Mouse (Mus musculus) left cerebral cortex, adult 18-20 months (tissue): ENCODE measurements around the gene Sucla2. TPM values are rescaled to one million over a fixed set of nuclear protein-coding genes. Genes with fewer than 3 reads are reported as not detected.

Experiments
- DNase-seq, 2 experiments: peaks; one replicate each; pipeline ENCODE4 v3.0.0; 2021 to 2022; ENCODE audit warnings: low spot score in 2 of 2, mixed read lengths in 1 of 2
- long read RNA-seq, 2 experiments: library from polyadenylated mRNA; stranded (forward); transcript quantifications; one replicate each; pipeline ENCODE4 v2.0.0; 2021
- total RNA-seq, 2 experiments: library from RNA; stranded (reverse); gene quantifications; 2 replicates each; pipeline ENCODE4 v1.2.3; 2021

Sucla2 gene
- total RNA-seq: 100 to 1,000 TPM; 150 to 160 TPM
- long read RNA-seq, experiment 1, transcript Sucla2-203 (11 exons, 2,229 nt): major isoform, 206 of 231 reads
- long read RNA-seq, experiment 1, partial matches to known transcripts: 5 of 231 reads
- long read RNA-seq, experiment 1, other reads (novel, unspliced or antisense): 19 of 231 reads
- long read RNA-seq, experiment 2, transcript Sucla2-203 (11 exons, 2,229 nt): major isoform, 234 of 251 reads
- long read RNA-seq, experiment 2, partial matches to known transcripts: 7 of 251 reads
- long read RNA-seq, experiment 2, other reads (novel, unspliced or antisense): 10 of 251 reads

- DNase-seq: peak; percentile 95 to 97
Measured at GRCm38 (mm10) chr14:73524766-73525448, at the start of gene Sucla2. Gene Sucla2, plus strand, starts transcription at chr14:73525319.

GRCm38 (mm10) chr14:73475506-73475905 is 49.6 kb upstream of the Sucla2 start:
- no peak for DNase-seq

GRCm38 (mm10) chr14:73476361-73476934 is 48.7 kb upstream of the Sucla2 start:
- peak in 1 of 2 experiments; percentile 17 for DNase-seq

GRCm38 (mm10) chr14:73477077-73477476 is 48.0 kb upstream of the Sucla2 start:
- no peak for DNase-seq

- DNase-seq: no peak
Measured at GRCm38 (mm10) chr14:73478321-73478720, 46.8 kb upstream of the Sucla2 start.

- no peak for DNase-seq
Measured at GRCm38 (mm10) chr14:73479771-73480170, 45.3 kb upstream of the Sucla2 start.

- no peak for DNase-seq
Measured at GRCm38 (mm10) chr14:73483516-73484229, 41.4 kb upstream of the Sucla2 start.

GRCm38 (mm10) chr14:73484366-73485110 is 40.6 kb upstream of the Sucla2 start:
- no peak for DNase-seq

- no peak for DNase-seq
Measured at GRCm38 (mm10) chr14:73486641-73487040, 38.5 kb upstream of the Sucla2 start.

- DNase-seq: no peak
Measured at GRCm38 (mm10) chr14:73493356-73493755, 31.8 kb upstream of the Sucla2 start.

- DNase-seq: no peak
Measured at GRCm38 (mm10) chr14:73494122-73494521, 31.0 kb upstream of the Sucla2 start.

GRCm38 (mm10) chr14:73495753-73496152 is 29.4 kb upstream of the Sucla2 start:
- no peak for DNase-seq

- no peak for DNase-seq
Measured at GRCm38 (mm10) chr14:73501283-73501682, 23.8 kb upstream of the Sucla2 start.

GRCm38 (mm10) chr14:73501721-73502120 is 23.4 kb upstream of the Sucla2 start:
- no peak for DNase-seq

- no peak for DNase-seq
Measured at GRCm38 (mm10) chr14:73502591-73503184, 22.4 kb upstream of the Sucla2 start.

- DNase-seq: no peak
Measured at GRCm38 (mm10) chr14:73503237-73503933, 21.7 kb upstream of the Sucla2 start.

- no peak for DNase-seq
Measured at GRCm38 (mm10) chr14:73506283-73506682, 18.8 kb upstream of the Sucla2 start.

GRCm38 (mm10) chr14:73507200-73507599 is 17.9 kb upstream of the Sucla2 start:
- DNase-seq: no peak

- no peak for DNase-seq
Measured at GRCm38 (mm10) chr14:73507702-73508376, 17.3 kb upstream of the Sucla2 start.
